Mouse (Mus musculus): Measurements from ENCODE around the gene Prkca.

GRCm38 (mm10) chr11:108254681-108255080 lies 89.0 kb downstream of the Prkca start:
- no peak for TF ChIP-seq POLR2A (IDR thresholded peaks at IDR 0.05; ENCODE audit: insufficient read depth, low read depth, low read length)
- TF ChIP-seq CTCF (IDR thresholded peaks at IDR 0.05; ENCODE audit: insufficient read depth, low read depth, low read length): no peak

Measured in olfactory bulb, adult 2 months (tissue).